Mouse (Mus musculus): ENCODE data around the gene Hhatl. TPM values are rescaled to one million over a fixed set of nuclear protein-coding genes. Genes with fewer than 3 reads are reported as not detected.

Gene Hhatl
- polyA plus RNA-seq, 1 experiment from 2014 or later, result 0.19 TPM

DNA sequence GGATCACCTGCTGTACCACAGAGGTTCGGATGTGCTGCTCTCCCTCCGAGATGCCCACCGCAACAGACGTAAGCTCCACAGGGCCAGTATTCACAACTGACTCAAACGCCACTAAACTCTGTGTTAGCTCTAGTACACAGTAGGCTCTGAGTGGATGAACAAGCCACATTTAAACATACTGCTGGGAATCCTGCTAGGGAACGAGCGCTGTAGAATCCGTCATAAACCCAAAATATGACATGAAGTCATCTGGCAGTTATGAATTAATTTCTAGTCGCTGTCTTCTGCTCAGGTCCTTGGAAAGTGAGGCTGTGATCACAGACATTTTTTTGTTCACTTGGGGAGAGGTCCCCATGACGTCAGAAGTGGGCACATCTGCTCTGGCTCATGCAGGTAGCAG is 16.4 kb downstream of the Hhatl start:
- peaks cover 56% of the 10 kb centered on the region for H3K27me3 ChIP-seq
- no peak overlapping the region for H3K4me2 ChIP-seq
- no peak for ATAC-seq (ENCODE audit: insufficient number of reproducible peaks, insufficient read depth, low FRiP score, low TSS enrichment, low read depth)
- H3K9me3 ChIP-seq, result no peaks in the 10 kb centered on the region
- no peak overlapping the region for H3K9ac ChIP-seq (replicated peaks)
- 76% methylated on average over 10 of the region's 10 CpGs for WGBS
- no peak overlapping the region for H3K4me3 ChIP-seq (replicated peaks)
- H3K27ac ChIP-seq, result no peak overlapping the region
- peaks cover 10% of the 10 kb centered on the region for H3K4me1 ChIP-seq (replicated peaks)
- no peaks in the 10 kb centered on the region for H3K36me3 ChIP-seq

DNA sequence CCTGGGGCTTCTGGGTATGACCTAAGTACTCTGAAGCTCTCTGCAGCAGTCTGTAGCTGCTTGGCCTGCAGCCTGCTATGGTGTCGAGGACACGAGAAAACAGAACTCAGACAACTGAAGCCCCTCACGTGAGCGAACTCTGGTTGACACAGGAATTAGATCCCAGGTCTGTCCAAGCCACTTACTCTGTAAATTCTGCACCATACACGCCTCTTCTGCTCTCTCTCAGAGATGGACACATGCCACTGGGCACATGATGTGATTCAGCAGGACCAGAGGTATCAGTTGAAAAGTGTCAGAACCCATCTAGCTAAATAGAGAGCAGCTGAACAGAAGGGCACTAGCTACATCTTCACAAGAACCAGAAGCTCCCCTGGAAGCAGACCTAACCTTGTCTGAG is 19.9 kb downstream of the Hhatl start:
- no peak for ATAC-seq (ENCODE audit: insufficient number of reproducible peaks, insufficient read depth, low FRiP score, low TSS enrichment, low read depth)
- peaks cover under 1% of the 10 kb centered on the region; the same call in 1 of the 2 replicates for H3K4me1 ChIP-seq (replicated peaks)
- H3K27me3 ChIP-seq, result peaks cover 22% of the 10 kb centered on the region
- no peak overlapping the region for H3K4me2 ChIP-seq
- H3K27ac ChIP-seq, result no peak overlapping the region
- no peaks in the 10 kb centered on the region for H3K9me3 ChIP-seq
- peaks cover 15% of the 10 kb centered on the region for H3K36me3 ChIP-seq
- H3K9ac ChIP-seq (replicated peaks), result no peak overlapping the region
- 71% methylated on average over 5 of the region's 5 CpGs for WGBS
- H3K4me3 ChIP-seq (replicated peaks), result no peak overlapping the region

DNA sequence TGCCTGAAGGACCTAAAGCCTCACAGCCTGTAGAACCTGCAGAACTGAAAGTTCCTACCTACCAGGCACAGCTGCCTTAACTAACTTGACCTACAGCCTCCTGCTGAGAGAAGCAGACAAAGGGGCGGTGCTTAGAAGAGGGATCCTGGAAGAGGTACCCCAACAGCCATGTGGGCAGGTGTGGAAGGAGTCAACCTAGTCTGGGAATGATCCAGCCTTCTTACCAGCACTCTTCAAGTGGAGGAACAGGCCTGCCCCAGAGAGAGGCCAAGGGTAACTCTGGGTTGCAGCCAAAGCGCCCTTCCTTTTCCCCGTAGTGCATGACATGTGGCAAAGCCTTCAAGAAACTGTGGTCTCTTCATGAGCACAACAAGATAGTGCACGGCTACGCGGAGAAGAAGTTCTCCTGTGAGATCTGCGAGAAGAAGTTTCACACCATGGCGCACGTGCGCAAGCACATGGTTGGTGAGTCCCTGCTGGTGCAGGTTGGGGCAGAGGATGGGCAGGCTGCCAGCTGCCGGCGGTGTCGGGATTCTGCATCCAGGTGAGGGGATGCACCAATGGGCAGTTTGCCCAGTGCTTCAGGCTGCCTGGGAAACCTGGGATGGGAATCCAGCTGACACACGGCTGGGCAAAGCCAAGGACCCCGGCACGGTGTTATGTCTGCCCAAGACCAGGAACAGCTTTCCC is 27.0 kb downstream of the Hhatl start:
- 92% methylated on average over 16 of the region's 16 CpGs for WGBS
- H3K36me3 ChIP-seq, result peaks cover 72% of the 10 kb centered on the region

DNA sequence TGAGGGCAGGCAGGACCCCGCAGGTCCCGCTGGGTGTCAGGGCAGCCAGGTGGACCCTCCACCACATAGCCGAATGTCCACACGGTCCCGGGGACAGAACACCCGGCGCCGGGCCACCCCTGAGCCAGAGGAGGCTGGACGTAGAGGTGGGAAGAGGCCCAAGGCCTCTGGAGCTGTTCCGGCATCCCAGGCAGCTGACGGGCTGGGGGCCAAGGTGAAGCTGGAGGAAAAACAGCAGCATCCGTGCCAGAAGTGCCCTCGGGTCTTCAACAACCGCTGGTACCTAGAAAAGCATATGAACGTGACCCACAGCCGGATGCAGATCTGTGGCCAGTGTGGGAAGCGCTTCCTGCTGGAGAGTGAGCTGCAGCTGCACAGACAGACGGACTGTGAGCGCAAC is 28.6 kb downstream of the Hhatl start:
- no peak for ATAC-seq (ENCODE audit: insufficient number of reproducible peaks, insufficient read depth, low FRiP score, low TSS enrichment, low read depth)
- Histone ChIP-seq H3K36me3 (peaks cover 70% of the 10 kb centered on the region), H3K4me1 (replicated peaks) (peaks cover 21% of the 10 kb centered on the region), H3K27ac (no peak overlapping the region), H3K9me3 (no peaks in the 10 kb centered on the region), H3K4me2 (no peak overlapping the region), H3K4me3 (replicated peaks) (no peak overlapping the region), H3K9ac (replicated peaks) (no peak overlapping the region), H3K27me3 (no peaks in the 10 kb centered on the region)
- WGBS, result 91% methylated on average over 19 of the region's 19 CpGs

More for the DNA sequence above, 27.0 kb downstream of the Hhatl start:
- Histone ChIP-seq H3K4me2 (no peak overlapping the region), H3K27ac (no peak overlapping the region), H3K4me1 (replicated peaks) (peaks cover 16% of the 10 kb centered on the region), H3K27me3 (no peaks in the 10 kb centered on the region), H3K4me3 (replicated peaks) (no peak overlapping the region), H3K9ac (replicated peaks) (no peak overlapping the region), H3K9me3 (no peaks in the 10 kb centered on the region)
- ATAC-seq (ENCODE audit: insufficient number of reproducible peaks, insufficient read depth, low FRiP score, low TSS enrichment, low read depth), result no peak

DNA sequence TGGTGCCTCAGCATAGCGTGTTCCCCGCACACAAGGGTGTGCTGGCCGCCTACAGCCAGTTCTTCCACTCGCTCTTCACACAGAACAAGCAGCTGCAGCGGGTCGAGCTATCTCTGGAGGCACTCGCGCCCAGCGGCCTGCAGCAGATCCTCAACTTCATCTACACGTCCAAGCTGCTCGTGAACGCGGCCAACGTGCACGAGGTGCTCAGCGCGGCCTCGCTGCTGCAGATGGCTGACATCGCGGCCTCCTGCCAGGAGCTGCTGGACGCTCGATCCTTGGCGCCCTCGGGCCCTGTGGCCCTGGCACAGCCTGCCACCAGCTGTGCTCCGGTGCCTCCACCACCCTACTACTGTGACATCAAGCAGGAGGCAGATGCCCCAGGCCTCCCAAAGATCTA is 29.5 kb downstream of the Hhatl start:
- Histone ChIP-seq H3K4me3 (replicated peaks) (no peak overlapping the region), H3K36me3 (peaks cover 60% of the 10 kb centered on the region), H3K9me3 (no peaks in the 10 kb centered on the region), H3K27me3 (no peaks in the 10 kb centered on the region), H3K27ac (no peak overlapping the region), H3K9ac (replicated peaks) (no peak overlapping the region), H3K4me2 (no peak overlapping the region), H3K4me1 (replicated peaks) (peaks cover 31% of the 10 kb centered on the region)
- no peak for ATAC-seq (ENCODE audit: insufficient number of reproducible peaks, insufficient read depth, low FRiP score, low TSS enrichment, low read depth)
- WGBS, result 92% methylated on average over 25 of the region's 25 CpGs

DNA sequence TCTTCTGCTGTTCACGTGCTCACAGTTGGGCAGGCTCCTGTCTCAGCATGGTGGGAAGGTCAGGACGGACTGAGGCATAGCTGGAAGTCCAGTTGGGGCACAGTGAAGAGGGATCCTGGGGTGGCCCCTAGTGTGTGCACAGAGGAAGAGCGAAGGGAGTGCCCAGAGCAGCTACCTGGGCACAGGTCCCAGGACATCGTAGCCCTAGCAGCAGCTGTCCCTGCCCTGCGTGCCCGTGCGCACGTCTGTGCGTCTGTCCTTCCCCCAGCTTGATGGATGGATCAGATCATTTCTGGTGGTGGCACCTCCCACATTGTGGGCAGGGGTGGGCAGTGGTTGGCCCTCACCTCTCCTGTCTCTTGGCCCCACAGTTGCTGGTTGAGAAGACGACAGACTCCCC is 30.1 kb downstream of the Hhatl start:
- no peaks in the 10 kb centered on the region for H3K27me3 ChIP-seq
- peaks cover 36% of the 10 kb centered on the region for H3K4me1 ChIP-seq (replicated peaks)
- 88% methylated on average over 10 of the region's 10 CpGs for WGBS
- ATAC-seq (ENCODE audit: insufficient number of reproducible peaks, insufficient read depth, low FRiP score, low TSS enrichment, low read depth), result no peak
- no peak overlapping the region for H3K9ac ChIP-seq (replicated peaks)
- H3K9me3 ChIP-seq, result no peaks in the 10 kb centered on the region
- no peak overlapping the region for H3K4me3 ChIP-seq (replicated peaks)
- peaks cover 55% of the 10 kb centered on the region for H3K36me3 ChIP-seq
- no peak overlapping the region for H3K4me2 ChIP-seq
- no peak overlapping the region for H3K27ac ChIP-seq

DNA sequence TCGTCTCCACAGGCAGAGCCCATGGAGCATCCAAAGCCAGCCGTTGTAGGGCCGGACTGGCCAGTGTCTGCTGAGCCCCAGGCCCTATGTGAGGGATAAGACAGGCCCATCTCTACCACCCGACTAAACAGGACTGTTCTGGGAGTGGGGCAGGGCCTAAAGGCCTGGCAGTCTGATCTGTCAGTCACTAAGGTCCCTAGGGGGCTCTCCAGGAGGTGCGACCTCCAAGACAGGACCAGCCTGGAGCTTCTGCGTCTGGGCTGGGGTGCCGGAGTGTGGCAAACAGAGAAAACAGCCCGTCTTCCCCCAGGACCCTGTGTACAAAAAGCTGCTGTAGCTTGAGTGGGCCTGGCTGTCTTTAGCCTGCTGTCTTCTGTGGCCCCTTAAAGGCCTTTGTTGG is 30.5 kb downstream of the Hhatl start:
- H3K4me1 ChIP-seq (replicated peaks), result peaks cover 38% of the 10 kb centered on the region
- H3K4me3 ChIP-seq (replicated peaks), result no peak overlapping the region
- H3K9ac ChIP-seq (replicated peaks), result no peak overlapping the region
- H3K4me2 ChIP-seq, result 0 out of 2 replicates have a peak overlapping the region, but pooled peaks have one; percentile 2
- no peak overlapping the region for H3K27ac ChIP-seq
- no peaks in the 10 kb centered on the region for H3K27me3 ChIP-seq
- no peaks in the 10 kb centered on the region for H3K9me3 ChIP-seq
- no peak for ATAC-seq (ENCODE audit: insufficient number of reproducible peaks, insufficient read depth, low FRiP score, low TSS enrichment, low read depth)
- peaks cover 53% of the 10 kb centered on the region for H3K36me3 ChIP-seq
- 80% methylated on average over 8 of the region's 8 CpGs for WGBS

DNA sequence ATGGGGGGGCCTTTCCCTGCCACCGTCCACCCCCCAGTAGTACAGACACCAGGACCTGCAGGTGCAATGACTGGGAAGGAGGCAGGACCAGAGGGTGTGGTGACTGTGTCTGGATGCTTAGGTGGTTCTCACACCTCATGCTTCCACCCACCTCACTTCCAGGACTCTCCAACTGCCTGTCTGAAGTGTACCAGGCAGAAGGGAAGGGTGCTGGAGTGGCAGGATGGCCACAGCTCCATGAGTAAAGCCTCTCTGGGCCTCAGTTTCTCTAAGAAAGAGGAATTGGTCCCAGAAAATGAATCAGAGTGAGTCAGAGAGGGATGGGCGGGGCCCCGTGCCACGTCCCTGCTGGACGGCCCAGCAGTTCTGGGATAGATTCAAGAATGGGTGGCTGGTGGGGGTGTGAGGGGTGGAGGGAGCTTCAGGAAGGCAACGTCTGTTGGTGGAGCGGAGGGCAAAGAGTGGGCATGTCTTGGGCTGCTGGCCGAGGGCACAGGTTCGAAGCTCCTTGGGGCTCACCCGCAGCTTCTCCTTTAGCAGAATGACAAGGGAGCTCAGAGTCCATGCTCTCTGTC is 31.1 kb downstream of the Hhatl start:
- Histone ChIP-seq H3K4me3 (replicated peaks) (peak overlapping the region; percentile 84), H3K36me3 (peaks cover 51% of the 10 kb centered on the region), H3K9me3 (no peaks in the 10 kb centered on the region), H3K27me3 (no peaks in the 10 kb centered on the region), H3K27ac (peak overlapping the region; percentile 96), H3K9ac (replicated peaks) (peak overlapping the region; percentile 94), H3K4me2 (peak overlapping the region; percentile 94), H3K4me1 (replicated peaks) (peaks cover 40% of the 10 kb centered on the region)
- 71% methylated on average over 10 of the region's 10 CpGs for WGBS
- no peak for ATAC-seq (ENCODE audit: insufficient number of reproducible peaks, insufficient read depth, low FRiP score, low TSS enrichment, low read depth)

DNA sequence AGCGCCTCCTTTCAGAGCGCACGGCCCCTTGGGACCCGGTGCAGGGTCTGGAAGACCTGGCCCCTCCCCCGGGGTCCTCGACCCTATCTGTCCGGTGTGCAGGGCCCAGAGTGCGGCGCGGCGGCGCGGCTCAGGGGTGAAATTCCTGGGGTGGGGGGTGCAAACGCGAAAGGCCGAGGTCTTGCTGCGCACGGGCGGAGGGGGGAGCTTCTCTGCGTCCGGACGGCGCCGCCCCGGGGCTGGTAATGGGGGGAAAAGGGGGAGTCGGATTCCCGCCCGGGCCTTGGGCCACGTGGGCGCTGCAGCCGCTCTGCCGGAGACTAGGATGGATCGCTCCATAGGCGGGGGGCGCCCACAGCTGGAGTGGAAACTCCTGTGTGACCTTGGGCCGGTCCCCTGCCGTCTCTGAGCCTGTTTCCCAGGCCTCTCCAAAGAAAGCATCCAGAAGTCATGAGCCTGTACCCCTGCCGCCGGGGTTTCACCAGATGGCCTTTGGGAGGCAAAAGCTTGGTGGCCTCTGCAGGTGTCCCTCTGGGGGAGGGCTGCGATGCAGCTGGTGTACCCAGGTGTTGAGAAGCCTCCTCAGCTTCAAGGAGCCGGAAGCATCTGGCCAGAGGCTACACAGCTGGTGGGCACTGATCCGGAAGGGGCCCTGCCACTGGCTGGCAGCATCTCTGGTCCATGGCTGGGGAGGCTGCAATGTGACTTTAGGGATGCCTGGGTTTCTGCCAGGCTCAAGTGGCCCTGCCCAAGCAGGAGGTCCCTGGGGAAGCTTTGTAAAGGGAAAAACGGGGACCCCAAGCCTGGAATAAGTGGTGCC is 31.8 kb downstream of the Hhatl start:
- H3K4me2 ChIP-seq, result peak overlapping the region; percentile 94
- WGBS, result 1% methylated on average over 43 of the region's 43 CpGs
- peak; percentile 45 for ATAC-seq (ENCODE audit: insufficient number of reproducible peaks, insufficient read depth, low FRiP score, low TSS enrichment, low read depth)
- H3K9me3 ChIP-seq, result no peaks in the 10 kb centered on the region
- H3K4me1 ChIP-seq (replicated peaks), result peaks cover 40% of the 10 kb centered on the region
- peak overlapping the region; percentile 94 for H3K9ac ChIP-seq (replicated peaks)
- H3K27me3 ChIP-seq, result no peaks in the 10 kb centered on the region
- peak overlapping the region; percentile 84 for H3K4me3 ChIP-seq (replicated peaks)
- H3K27ac ChIP-seq, result peak overlapping the region; percentile 96
- peaks cover 51% of the 10 kb centered on the region for H3K36me3 ChIP-seq

DNA sequence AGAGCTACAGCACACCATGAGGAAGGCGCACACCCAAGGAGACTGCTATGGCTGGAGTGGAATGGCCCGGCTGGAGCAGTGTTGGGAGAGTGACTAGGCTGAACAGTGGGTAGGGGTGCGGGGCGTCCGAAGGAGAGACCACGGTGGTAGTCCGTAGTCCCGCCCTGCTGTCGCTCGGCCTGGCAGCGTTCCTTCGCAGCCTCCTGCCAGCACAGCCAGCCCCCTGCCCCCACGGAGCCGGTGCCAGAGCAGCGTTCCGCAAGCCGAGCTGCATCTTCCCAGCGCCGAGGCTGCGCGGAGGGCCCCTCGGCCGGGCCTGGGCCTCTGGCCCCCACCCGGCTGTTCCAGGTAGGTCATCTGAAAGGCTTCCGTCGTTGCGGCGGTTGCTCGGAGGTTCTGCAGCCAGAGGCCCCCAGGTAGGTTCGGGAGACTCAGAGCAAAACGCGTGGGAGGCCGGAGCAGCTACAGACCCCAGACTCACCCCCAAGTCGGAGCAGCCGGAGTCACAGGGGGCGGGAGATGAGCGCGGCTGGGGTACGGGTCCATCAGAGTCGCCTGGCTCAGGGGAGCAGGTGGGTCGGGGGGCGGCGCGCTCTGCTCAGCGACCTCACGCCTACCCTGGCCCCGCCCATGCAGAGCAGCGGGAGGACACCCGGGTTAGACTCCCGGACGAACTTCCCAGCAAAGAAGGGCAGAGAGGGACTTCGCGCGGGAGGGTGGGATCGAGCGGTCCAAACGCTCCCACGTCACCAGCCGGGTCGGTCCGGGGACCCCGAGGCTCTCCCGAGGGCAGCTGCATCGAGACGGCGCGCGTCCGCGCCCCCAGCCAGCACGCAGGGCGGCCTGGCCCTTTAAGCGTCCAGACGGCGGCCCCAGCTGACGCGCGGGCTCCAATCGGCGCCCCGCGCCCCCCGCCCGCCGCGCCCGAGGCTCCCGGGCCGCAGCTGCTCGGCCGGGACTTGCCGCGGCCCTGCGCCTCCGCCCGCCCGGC is 32.9 kb downstream of the Hhatl start, which contains the start of gene Zfp651:
TSS of gene Zfp651 (plus strand) at position 240 of the 991 bp plus-strand sequence.
- Histone ChIP-seq H3K27ac (peak within 1 kb of the TSS; percentile 96), H3K36me3 (peaks cover 51% of the 10 kb centered on the region), H3K4me1 (replicated peaks) (peaks cover 40% of the 10 kb centered on the region), H3K9me3 (no peaks in the 10 kb centered on the region), H3K4me2 (peak within 1 kb of the TSS; percentile 94), H3K9ac (replicated peaks) (peak within 1 kb of the TSS; percentile 94), H3K27me3 (no peaks in the 10 kb centered on the region), H3K4me3 (replicated peaks) (peak within 1 kb of the TSS; percentile 84)
- WGBS, result under 1% methylated on average over 86 of the region's 97 CpGs
- peak; percentile 53 for ATAC-seq (ENCODE audit: insufficient number of reproducible peaks, insufficient read depth, low FRiP score, low TSS enrichment, low read depth)
